20 mouse cellular contexts compared by ENCODE assay signal in the genomic region with DNA sequence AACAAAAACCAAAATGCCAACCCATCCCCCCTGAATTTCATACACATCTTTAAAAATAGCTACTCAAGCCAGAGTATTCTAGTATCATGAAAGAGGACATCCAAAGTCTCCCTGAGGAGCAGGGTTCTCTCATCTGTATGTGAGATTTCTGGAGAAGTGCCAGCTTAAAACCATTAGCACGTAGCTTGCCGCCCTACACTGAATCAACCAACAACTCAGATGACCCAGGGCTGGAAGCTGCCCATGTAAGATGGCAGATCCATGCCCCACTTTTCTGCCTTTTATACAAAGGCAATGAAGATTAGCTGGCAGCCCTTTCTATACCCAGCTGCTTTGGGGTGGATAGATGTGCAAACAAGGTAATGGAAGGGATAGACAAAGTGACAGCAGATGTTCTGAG.
"Had no signal": no experiment of that assay in that cellular context is flagged by ENCODE, and none has a peak within 500 bp of the region (broad histone marks: within the 10 kb centered on the region; RNA-seq: fewer than 3 reads in every experiment).

No protein-coding gene starts in this region.

- H3K27me3 ChIP-seq: limb, embryonic 12.5 days; limb, embryonic 15.5 days; lung, embryonic 15.5 days; neural tube, embryonic 13.5 days; stomach, embryonic 15.5 days had no signal

- H3K9ac ChIP-seq: limb, embryonic 12.5 days; limb, embryonic 15.5 days; liver, embryonic 14.5 days; liver, postnatal 0 days; lung, embryonic 15.5 days; neural tube, embryonic 13.5 days; stomach, embryonic 15.5 days had no signal

- H3K36me3 ChIP-seq: limb, embryonic 12.5 days; limb, embryonic 15.5 days; lung, embryonic 15.5 days; neural tube, embryonic 13.5 days; stomach, embryonic 15.5 days had no signal

- H3K27ac ChIP-seq: limb, embryonic 12.5 days; limb, embryonic 15.5 days; liver, embryonic 14.5 days; lung, embryonic 15.5 days; neural tube, embryonic 13.5 days; stomach, embryonic 15.5 days had no signal

- DNase-seq: kidney, postnatal 14 days; kidney, postnatal 4 days; left cerebral cortex, postnatal 4 days; liver, postnatal 0 days; lung, postnatal 14 days; lung, postnatal 4 days; retina, postnatal 1 day; right cerebral cortex, postnatal 25 days; spleen, adult 18-20 months; thymus, postnatal 25 days had no signal

- H3K4me2 ChIP-seq: limb, embryonic 12.5 days; limb, embryonic 15.5 days; liver, embryonic 11.5 days; lung, embryonic 15.5 days; midbrain, embryonic 11.5 days; neural tube, embryonic 13.5 days; stomach, embryonic 15.5 days had no signal

- H3K9me3 ChIP-seq: limb, embryonic 12.5 days; limb, embryonic 15.5 days; lung, embryonic 15.5 days; neural tube, embryonic 13.5 days; stomach, embryonic 15.5 days had no signal

- ATAC-seq: liver, postnatal 0 days; midbrain, embryonic 16.5 days had no signal

- H3K4me3 ChIP-seq: limb, embryonic 12.5 days; limb, embryonic 15.5 days; lung, embryonic 15.5 days; myocyte; neural tube, embryonic 13.5 days; stomach, embryonic 15.5 days had no signal

- H3K4me1 ChIP-seq: lung, embryonic 15.5 days; stomach, embryonic 15.5 days had no signal
